Mouse (Mus musculus) myocyte (in vitro differentiated cells): ENCODE results near the gene Gprin3.

Source experiments
- CEBPB ChIP-seq: IDR thresholded peaks from 2 replicates; pipeline ENCODE4 v1.6.1; 2011; ENCODE audit warnings: mild to moderate bottlenecking, moderate library complexity; ENCODE audit not compliant: poor library complexity, insufficient read depth, severe bottlenecking
- MYOD1 ChIP-seq, 3 experiments: IDR thresholded peaks; one replicate each; pipeline ENCODE4 v1.6.1; 2011; ENCODE audit warnings: control low read depth in 2 of 3, low read depth in 2 of 3, mild to moderate bottlenecking in 2 of 3, moderate library complexity in 1 of 3; ENCODE audit not compliant: insufficient read length in 2 of 3, control insufficient read depth in 1 of 3
- POLR2A ChIP-seq: IDR thresholded peaks from one replicate; pipeline ENCODE4 v1.6.1; 2011; ENCODE audit warnings: low read depth, mild to moderate bottlenecking, control low read depth, moderate library complexity; ENCODE audit not compliant: insufficient read length
- SRF ChIP-seq: IDR thresholded peaks from one replicate; pipeline ENCODE4 v1.6.1; 2011; ENCODE audit warnings: low read depth; ENCODE audit not compliant: control insufficient read depth, insufficient read length
- TCF3 ChIP-seq: IDR thresholded peaks from one replicate; pipeline ENCODE4 v1.6.1; 2011; ENCODE audit warnings: low read depth, control low read depth; ENCODE audit not compliant: insufficient read length
- USF1 ChIP-seq: IDR thresholded peaks from one replicate; pipeline ENCODE4 v1.6.1; 2011; ENCODE audit warnings: low read depth, mild to moderate bottlenecking, control low read depth, moderate library complexity

DNA sequence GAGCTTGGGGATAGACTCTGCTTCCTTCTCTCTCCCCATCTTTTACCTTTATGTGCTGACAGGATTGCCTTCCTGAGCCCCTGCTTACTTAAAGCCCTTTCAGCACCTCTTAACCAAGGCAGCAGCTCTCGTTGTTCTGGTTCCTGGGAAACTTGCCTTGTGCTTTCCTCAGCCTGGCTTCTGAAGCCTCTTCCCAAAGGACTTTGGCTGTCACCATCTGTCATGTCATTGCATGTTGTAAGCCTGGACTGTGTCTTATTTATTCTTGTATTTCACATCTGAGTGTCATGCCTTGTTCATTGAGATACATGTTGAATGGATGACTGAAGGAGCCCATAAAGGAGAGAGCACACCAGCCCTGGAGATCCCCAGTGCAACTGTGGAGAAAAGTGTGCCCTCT, 2.3 kb downstream of the Gprin3 start:
- TF ChIP-seq POLR2A: no peak
- TF ChIP-seq CEBPB: no peak
- no peak for TF ChIP-seq USF1
- no peak for TF ChIP-seq TCF3
- no peak for TF ChIP-seq SRF
- TF ChIP-seq MYOD1 (IDR thresholded peaks at IDR 0.05; ENCODE audit: control insufficient read depth in 1 of 3, insufficient read length in 2 of 3, low read depth in 2 of 3): no peak
